Mouse (Mus musculus) olfactory bulb, adult 2 months (tissue): Measurements from ENCODE around the gene Tex264.

Experiments
- CTCF ChIP-seq: fragments of 200-500 bp; IDR thresholded peaks from 2 replicates; pipeline ENCODE4 v1.5.1; 2012; ENCODE audit warnings: low read depth, mild to moderate bottlenecking, low read length, moderate library complexity; ENCODE audit not compliant: insufficient read depth
- POLR2A ChIP-seq: fragments of 200-500 bp; IDR thresholded peaks from 2 replicates; pipeline ENCODE4 v1.6.1; 2012; ENCODE audit warnings: mild to moderate bottlenecking, low read depth, low read length, moderate library complexity; ENCODE audit not compliant: insufficient read depth

DNA sequence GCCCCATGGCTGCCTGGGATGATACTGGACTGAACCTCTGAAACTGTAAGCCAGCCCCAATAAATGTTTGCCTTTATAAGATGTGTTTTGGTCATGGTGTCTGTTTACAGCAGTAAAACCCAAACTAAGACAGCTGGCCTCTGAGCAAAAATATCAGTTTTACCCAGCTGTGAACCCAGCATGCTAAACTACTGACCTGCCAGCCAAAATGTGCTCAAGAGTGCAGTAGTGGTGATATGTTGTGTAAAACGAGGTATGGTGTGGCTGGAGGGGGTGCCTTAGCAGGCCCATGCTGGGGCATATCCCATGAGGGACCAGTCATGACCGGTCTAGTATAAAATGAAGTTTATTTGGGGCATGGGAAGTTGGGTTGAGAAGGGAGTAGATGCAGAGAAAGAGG lies 71.8 kb downstream of the Tex264 start:
- no peak for TF ChIP-seq CTCF
- TF ChIP-seq POLR2A: no peak
